Mouse (Mus musculus) urinary bladder, postnatal 36 days (tissue): ENCODE measurements around the gene Coa3.
"Not testable (repeated sequence)": the region's sequence is repeated elsewhere in the genome, so short reads cannot be mapped to it uniquely, and the experiment has no call there.

Experiments used
- DNase-seq, 2 experiments: peaks; one replicate each; pipeline ENCODE4 v3.0.0; 2022; ENCODE audit warnings: low spot score in 2 of 2, mixed read lengths in 1 of 2

The Coa3 gene

DNA sequence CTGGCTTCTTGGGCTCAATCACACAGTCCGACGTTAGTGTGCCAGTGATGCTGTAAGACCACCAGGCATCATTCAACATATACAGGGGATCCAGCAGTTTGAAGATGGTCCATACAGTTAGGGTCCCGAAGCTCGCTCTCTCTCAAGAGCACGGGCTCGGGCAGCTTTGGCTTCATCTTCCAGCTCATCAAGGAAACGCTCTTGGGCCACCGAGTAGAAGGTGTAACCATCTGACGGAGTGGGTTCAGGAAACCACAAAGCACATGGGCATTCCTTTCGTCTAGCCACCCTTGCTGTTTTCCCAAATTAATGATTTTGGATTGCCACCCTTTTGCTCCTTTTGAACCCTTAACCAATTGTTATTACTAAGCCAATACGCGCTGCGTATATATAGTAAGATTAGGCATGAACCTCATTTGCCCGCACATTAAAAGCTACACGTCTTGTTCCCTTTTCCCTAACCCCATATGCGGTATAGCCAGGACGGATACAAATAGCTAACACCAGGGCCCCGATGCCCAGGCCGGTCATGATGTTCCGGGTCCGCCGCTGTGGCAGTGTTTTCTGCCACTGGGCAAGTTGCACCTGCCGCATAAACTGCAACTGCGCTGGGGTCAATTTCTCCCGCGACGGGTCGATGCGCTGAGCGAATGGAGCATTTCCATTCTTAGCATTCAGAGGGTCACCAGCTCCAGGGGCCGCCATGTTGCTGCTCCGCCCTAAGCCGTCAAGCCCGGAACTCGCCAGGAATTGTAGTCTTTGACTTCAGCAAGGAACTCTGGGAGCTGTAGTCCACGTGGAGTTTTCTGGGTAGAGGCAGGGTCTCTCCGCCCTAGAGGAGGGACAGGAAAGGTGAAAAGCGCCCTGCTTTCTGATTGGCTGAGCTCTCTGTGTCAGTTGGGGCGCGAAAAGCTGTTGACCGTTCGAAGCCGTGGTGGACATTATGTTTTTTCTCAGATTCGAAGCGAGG is at the start of gene Coa3, which contains the start of gene Cntd1:
Coa3 (minus strand) TSS at position 892 of the 970 bp plus-strand sequence.
Cntd1 (plus strand) TSS at position 790 of the 970 bp plus-strand sequence.
- DNase-seq: peak; percentile 77 to 85

DNA sequence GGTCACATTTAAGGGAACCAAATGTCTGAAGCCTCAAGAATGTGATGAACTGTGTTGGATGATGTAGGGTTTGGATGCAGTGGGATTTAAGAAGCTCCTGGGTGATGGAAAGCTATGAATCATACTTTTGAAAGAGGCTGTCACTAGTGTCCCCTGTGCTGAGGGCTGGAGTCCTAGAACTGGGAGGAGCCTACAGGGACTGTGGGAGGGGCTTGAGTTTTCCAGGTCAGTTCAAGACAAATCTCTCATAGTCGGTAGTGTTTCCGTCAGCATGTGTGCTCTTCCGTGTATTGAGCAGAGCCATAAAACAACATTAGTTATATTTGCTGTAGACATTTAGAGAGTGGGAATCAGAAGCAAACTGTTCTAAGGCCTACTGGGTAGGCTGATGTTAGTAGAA is 48.4 kb upstream of the Coa3 start:
- DNase-seq: no peak

DNA sequence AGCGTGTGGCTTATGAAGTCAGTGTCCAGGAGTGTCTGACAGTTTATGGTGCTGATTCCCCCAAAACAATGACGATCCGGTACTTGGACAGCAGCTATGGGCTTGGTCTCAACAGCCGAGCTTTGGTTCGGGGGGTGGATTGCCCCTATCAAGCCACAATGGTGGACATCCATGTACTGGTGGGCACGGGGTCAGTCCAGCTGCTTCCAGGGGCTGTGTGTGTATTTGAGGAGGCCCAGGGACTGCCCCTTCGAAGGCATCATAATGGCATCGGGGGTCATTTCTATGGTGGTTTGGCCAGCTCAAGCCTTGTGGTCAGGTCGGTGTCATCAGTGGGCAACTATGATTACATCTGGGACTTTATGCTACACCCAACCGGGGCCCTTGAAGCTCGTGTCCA is 47.2 kb upstream of the Coa3 start:
- DNase-seq: no peak

DNA sequence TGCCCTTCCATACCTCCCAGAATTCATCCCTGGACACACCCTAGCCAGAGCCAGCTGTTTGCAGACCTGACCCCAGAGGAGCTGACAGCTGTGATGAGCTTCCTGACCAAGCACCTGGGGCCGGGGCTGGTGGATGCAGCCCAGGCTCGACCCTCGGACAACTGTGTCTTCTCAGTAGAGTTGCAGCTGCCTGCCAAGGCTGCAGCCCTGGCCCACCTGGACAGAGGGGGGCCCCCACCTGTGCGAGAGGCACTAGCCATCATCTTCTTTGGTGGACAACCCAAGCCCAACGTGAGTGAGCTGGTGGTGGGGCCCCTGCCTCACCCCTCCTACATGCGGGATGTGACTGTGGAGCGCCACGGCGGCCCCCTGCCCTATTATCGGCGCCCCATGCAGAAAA is 46.3 kb upstream of the Coa3 start:
- not testable (repeated sequence) for DNase-seq

DNA sequence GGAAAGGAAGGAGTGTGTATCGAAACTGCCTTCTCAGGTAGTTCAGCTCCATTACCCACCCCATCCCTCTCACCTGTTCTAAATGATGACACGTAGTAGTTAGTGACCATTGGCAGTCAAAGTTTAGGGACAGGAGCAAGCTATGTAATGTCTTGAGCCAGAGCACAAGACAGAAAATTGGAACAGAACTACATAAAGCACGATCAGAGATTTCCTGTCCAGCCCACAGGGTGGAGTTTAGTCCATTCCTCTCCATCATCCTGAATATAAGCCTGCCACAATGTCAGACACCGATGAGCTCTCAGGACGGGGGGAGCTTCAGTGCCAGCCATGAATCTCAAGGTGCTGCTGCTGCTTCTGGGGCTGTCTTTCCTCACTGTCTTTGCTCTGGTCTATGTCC is 45.8 kb upstream of the Coa3 start, which contains the start of gene Aoc2:
Aoc2 (plus strand) TSS at position 301 of the 400 bp plus-strand sequence.
- no peak for DNase-seq

DNA sequence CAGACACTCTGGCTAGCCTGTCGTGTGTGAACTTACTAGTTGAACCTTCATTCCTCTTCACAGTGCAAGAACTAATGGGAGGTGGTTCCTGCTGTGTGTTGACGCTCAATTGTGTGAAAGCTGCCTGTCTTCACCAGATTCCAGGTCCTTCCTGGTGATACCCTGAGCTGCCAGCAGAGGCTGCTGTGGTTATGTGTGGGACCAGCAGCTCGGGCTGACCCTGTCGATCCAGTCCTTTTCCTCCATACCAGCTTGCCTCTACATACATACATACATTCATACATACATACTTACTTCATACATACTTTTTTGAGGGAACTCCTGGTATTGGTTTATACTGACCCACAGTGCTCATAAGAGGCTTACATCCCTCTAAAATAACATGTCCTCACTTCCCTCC is 44.7 kb upstream of the Coa3 start:
- peak; percentile 57 to 75 for DNase-seq

DNA sequence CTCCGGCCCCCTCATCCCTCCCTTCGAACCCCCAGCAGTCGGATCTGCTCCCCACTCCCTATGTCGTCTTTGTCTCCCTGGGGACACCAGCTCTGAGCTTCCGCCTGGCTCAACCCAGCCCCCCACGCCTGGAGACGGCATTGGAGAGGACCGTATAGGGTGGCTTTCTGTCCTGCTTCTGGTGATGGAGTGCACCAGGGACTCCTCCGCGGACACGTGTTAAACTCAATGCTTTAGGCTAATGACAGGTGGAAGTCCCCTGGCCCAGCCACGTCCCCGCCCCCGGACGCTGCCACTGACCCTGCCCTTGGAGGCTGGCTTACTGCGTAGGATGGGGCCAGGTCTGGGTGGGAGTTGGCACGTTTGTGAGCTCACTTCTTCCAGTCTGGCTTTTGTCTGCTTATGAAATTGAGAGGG is 37.6 kb upstream of the Coa3 start:
- no peak for DNase-seq

DNA sequence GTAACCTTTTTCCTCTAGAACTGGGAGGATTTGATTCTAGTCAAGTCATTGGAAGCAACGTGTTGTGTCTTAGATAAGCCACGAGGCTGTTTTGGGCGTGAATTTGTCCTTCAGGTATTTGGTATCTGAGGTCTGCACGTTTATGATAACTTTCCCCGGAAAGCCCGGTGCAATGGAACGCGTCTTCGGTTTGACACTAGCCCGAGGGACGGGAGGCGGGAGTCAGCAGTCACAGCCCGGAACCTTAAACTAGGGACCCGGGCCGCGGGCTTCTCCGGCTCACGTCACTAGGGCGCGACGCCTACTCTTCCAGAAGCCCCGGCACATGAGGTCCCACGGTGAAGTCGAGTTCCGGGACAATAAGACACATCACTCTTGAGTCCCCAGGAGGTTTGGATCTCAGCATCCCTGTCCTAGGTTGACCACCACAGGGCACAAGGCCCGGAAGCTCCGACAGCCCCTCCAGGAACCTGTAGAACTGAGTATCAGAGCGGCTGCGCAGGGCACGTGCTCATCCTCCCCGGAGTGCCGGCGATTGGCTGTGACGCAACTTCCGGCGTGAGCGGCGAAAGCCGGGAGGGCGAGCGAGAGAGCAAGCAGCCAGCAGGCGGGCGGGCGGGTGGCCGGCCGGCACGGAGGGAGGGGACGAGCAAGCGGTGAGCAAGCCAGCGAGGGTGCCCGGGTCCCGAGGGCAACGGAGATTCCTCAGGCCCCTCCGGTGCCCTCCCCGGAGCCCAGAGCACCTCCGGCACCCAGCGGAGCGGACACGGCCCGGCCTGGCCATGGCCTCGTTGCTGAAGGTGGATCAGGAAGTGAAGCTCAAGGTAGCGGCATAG is 37.0 kb upstream of the Coa3 start, which contains the start of gene Psme3:
Psme3 (plus strand) TSS at position 549 of the 836 bp plus-strand sequence.
- peak; percentile 90 for DNase-seq

DNA sequence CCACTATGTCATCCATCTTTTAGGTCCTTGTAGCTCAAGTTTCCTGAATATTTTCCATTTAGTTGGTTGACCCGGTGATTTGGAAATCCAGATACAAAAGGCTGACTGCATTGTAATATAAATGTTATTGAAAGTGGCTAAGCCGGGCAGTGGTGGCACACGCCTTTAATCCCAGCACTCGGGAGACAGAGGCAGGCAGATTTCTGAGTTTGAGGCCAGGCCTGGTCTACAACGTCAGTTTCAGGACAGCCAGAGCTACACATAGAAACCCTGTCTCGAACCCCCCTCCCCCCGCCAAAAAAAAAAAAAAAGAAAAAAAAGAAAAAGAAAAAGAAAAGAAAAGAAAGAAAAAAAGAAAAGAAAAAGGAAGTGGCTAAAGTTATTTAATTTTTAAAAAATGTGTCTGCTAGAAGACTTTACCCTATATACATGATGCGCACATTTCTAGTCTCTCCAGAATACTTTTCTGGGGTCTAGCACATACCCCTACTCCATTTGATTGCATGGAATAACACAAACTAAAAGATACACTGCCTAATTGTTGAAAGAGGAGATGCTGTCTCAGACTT is 36.3 kb upstream of the Coa3 start:
- DNase-seq: no peak

DNA sequence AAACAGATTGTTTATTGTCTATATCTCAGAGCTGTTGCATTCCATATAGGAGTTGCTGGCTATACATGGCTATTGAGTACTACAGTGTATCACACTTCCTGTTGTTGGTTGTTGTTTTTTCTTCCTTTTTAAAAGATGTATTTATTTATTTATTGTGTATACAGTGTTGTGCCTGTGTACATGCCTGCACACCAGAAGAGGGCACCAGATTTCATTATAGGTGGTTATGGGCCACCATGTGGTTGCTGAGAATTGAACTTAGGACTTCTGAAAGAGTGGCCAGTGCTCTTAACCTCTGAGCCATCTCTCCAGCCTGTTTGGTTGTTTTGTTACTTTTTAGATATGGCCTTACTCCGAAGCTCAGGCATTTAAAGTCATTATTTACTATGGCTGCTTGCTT is 35.7 kb upstream of the Coa3 start:
- no peak for DNase-seq

DNA sequence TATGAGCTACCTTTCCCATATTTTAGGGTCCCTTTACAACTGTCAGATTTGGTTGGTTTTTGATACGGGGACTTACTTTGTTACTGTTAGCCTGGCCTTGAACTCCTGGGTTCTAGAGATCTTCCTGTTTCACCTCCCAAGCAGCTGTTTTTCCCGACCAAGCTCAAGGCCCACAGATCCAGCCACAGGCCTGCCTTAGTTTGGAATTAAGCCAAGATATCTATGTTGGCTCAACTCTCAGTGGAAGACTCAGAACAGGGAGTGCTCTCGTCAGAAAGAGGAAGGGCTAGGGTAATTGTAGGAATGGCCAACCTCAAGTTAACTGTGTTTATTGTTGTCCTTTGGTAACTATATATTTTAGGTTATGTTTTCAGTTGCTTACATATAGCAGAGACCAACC is 33.2 kb upstream of the Coa3 start:
- no peak for DNase-seq

DNA sequence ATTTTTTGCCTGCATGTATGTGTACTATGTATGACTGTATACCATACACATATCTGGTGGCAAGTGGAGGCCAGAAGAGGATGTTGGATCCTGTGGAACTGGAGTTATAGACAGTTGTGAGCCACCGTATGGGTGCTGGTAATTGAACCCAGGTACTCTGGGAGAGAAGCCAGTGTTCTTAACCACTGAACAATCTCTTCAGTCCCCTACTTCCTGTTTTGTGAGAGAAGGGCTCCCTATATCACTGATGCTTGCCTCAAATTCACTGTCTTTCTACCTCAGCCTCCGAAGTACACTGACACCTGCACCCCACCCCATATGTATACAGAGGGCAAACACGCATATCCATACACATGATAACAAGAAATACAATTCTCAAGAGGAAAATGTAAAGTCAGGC is 32.2 kb upstream of the Coa3 start:
- no peak for DNase-seq

DNA sequence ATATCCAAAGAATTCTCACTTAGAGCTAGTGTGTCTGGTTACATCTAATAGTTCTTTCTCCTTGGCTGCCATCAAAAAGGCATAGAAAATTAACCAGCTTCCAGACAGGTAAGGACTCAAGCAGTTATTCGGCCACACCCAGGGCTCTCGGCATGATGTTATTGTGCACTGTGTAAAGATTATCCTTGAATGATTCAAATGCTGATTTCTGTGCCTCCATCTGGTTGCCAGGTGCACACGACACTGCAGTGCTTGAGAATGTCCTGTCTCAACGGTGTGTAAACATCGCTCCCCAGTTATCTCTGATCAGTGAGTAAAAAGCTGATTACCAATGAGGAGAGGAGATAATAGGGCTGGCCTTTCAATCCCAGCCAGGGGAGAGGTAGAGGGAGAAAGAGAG is 28.8 kb upstream of the Coa3 start:
- no peak for DNase-seq

DNA sequence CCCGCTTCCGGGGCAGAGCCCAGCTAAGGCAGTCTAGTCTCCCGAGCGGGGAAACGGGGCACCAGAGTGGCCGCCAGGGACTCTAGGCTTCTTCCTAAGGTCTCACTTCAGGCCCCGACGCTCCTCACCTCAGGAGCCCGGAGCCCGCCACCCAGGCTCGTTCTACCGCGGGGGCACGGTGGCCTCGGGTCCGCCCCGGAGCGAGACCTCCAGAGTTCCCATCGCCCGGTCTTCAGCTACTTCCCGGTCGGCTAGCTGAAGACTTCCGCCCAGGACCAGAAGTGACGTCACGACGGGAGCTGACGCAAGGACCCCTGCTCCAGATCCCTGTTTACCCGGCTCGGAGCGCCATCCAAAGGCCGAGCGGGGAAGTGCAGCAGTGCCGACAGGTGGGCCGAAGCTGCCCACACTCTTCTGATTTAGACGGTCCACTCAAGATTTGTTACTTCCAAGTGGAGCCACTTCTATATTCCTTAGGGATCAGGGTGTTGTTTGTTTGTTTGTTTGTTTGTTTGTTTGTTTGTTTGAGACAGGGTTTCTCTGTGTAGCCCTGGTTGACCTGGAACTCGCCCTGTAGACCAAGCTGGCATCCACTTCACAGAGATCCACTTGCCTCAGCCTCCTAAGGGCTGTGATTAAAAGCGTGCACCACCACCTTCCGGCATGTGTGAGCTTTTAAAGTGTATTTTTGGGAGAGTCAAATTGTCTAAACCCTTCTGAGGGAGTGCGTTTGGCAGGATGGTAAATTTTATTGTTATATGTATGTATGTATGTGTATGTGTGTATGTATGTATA is 23.3 kb upstream of the Coa3 start, which contains the start of gene Becn1:
Becn1 (minus strand) TSS at position 283 of the 795 bp plus-strand sequence.
- DNase-seq: peak; percentile 93 to 96

DNA sequence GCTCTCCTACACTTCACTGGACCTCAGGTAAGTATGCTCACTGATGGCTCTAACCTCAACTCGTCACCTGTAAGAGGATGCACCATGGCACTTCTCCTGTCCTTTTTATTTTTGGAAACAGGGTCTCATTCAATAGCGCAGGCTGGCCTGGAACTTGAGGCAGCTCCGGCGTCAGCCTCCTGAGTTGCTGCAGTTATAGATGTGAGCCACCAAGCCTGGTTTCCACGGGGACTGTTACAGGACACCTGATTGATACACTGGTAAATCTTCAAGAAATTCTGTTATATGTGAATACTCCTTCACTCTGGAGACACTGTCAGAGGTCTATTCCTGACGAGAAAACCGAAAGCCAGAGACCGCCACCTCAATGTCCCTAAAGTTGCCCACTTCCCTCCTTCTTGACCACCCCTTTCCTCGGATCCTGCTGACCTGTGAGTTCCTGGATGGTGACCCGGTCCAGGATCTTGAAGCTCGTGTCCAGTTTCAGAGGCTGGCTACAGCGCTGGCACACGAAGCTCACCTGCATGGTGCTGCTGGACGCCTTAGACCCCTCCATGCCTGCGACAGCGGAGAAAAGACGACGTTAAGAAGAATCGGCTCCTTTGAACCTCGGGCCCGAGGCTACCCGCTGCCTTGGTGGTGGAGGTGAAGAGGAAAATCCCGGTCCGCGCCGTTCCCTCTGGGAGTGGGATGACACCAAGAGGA is 22.5 kb upstream of the Coa3 start:
- DNase-seq: no peak

DNA sequence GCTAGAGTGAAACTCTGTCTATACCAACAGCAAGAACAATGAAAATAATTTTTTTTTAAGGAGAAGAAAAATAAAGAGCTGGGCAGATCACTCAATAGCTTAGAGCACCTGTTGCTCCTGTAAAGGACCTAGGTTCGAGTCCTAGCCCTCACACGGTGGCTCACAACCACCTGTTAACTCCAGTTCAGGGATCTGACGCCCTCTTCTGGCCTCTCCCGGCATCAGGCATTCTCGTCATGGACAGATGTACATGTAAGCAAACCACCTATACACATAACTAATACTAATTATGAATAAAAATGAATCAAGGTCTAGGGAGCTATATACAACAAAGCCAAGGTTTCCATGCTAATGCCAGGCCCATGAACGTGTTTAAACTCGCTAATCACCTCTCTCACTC is 22.0 kb upstream of the Coa3 start:
- DNase-seq: no peak

DNA sequence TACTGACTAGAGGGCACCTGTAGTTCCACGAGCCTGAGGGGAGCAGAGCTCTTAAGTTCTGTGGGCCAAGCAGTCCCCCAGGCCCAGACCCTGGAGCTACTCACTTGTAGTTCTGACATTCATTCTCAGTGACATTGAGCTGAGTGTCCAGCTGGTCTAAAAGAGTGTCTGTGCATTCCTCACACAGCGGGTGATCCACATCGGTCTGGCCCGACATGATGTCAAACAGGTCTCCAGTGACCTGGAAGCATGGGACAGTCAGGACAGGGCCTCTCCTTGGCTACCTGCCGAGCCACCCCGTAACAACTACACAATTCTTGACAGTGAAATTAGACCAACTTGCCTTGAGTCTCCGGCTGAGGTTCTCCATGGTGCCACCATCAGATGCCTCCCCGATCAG is 16.3 kb upstream of the Coa3 start:
- DNase-seq: no peak

DNA sequence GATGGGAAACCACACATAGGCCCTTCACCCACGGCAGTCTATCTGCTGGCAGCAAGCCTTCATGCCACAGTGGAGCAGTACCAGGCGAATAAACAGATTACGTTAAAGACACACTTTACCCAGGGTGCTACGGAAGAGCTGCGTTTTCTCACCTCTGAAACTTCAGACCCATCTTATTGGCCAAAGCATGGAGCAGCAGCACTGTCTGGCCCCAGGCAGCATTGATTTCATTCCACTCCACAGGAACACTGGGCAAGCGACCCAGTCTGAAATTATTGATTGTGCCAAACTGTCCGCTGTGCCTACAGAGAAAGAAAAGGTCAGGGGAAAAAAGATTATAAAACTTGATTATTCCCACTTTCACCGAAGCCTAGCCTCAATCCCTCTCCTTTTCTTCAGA is 12.3 kb upstream of the Coa3 start:
- DNase-seq: no peak

DNA sequence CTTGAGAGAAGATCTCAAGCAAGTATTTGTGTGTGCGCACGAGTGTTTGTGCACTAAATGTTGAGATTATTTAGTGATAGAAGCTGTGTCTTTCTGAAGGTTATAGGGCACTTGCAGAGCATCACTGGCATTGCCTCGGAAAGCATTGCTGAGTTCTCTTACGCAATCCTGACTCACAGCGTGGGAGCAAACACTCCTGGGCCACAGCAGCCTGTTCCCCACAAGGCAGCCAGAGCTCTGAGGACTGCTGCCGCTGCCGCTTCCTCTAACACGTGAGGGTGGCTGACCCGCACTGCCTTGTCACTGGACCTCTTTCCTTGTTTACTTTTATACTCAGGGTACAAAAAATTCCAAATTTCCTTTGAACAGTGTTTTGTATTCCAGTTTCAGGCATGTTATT is 8.4 kb upstream of the Coa3 start:
- peak; percentile 46 to 72 for DNase-seq

DNA sequence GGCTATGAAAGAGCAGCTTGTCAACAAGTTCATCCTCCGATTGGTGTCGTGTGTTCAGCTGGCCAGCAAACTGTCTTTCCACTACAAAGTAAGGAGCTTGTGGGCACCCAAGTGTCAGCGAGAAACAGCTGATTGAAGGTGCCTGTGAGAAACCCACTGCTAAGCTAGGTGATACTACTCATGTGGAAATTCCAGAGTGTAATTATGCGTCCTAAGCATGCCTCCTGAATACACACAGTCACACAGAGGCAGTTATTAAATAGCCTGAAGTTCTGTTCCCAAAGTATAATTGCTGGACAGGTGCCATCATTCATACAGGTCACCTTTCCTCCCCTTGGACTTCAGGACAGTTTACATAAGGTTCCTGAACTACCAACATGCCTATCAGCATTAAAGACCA is 4.9 kb upstream of the Coa3 start:
- DNase-seq: no peak
